Mouse (Mus musculus): ENCODE measurements around the gene Thsd7a.

- no peak for TF ChIP-seq CTCF (IDR thresholded peaks at IDR 0.05; ENCODE audit: borderline replicate concordance, control insufficient read depth, extremely low read depth, insufficient read depth, low read length, poor library complexity)
- TF ChIP-seq POLR2A (IDR thresholded peaks at IDR 0.05; ENCODE audit: control insufficient read depth, extremely low read depth, insufficient read depth, low read length, poor library complexity): no peak
These were observed 461 bp upstream of the Thsd7a start for GRCm38 (mm10) chr6:12749531-12750210.

Data from thymus, adult 2 months (tissue).